ENCODE assay signal across 10 mouse cellular contexts in genomic region chr15:99614753-99615152, GRCm38 (mm10). TPM values are rescaled to one million over a fixed set of nuclear protein-coding genes. Genes with fewer than 3 reads are reported as not detected.
A peak's percentile ranks its signal among the peaks of the same experiment; 100 is the strongest.
DNase-seq lines count a peak whose midpoint lies in the region; ATAC-seq lines count a peak whose summit lies in the region.
"Had no signal": no experiment of that assay in that cellular context is flagged by ENCODE, and none has a peak within 500 bp of the region (broad histone marks: within the 10 kb centered on the region; RNA-seq: fewer than 3 reads in every experiment).

No protein-coding gene starts in this region.

- no peak overlapping the region for H3K9ac ChIP-seq in intestine, embryonic 16.5 days (ENCODE audit: low read depth, low read length)

- ATAC-seq in intestine, embryonic 16.5 days: peak; percentile 76; the same call in 1 of the 2 replicates

- H3K27ac ChIP-seq in intestine, embryonic 16.5 days (ENCODE audit: low read length): no peak overlapping the region

- no peaks in the 10 kb centered on the region for H3K36me3 ChIP-seq in intestine, embryonic 16.5 days (ENCODE audit: control insufficient read depth, insufficient read depth, low read length)

- H3K4me2 ChIP-seq in intestine, embryonic 16.5 days (ENCODE audit: low read depth, low read length): no peak overlapping the region

- peak; percentile 36 for DNase-seq in cerebellum, adult 9-11 months
- DNase-seq in cerebellum, adult 9-10 months: no peak
- peak; percentile 48 for DNase-seq in right cerebral cortex, adult 18-20 months
- DNase-seq in right cerebral cortex, postnatal 10 days (ENCODE audit: low spot score in 2 of 2): no peak
- DNase-seq in retina, postnatal 7 days (ENCODE audit: low read depth, low spot score): peak; percentile 54
- no peak for DNase-seq in thymus, postnatal 0 days (ENCODE audit: low spot score)
- no peak for DNase-seq in adrenal gland, adult 8-10 months

- H3K9me3 ChIP-seq in intestine, embryonic 16.5 days (ENCODE audit: control insufficient read depth, low read length): no peaks in the 10 kb centered on the region

- peaks cover 4% of the 10 kb centered on the region; the same call in 1 of the 2 replicates for H3K27me3 ChIP-seq in intestine, embryonic 16.5 days (replicated peaks; ENCODE audit: control insufficient read depth, insufficient read depth, low read length)

- H3K4me3 ChIP-seq in intestine, embryonic 16.5 days (ENCODE audit: low read length): no peak overlapping the region
- H3K4me3 ChIP-seq: megakaryocyte, embryonic 14.5 days had no signal

- 6% methylated on average over 12 of the region's 12 CpGs for WGBS in intestine, embryonic 16.5 days

- peaks cover 15% of the 10 kb centered on the region; the same call in 1 of the 2 replicates for H3K4me1 ChIP-seq in intestine, embryonic 16.5 days (ENCODE audit: control insufficient read depth, insufficient read depth, low read length)

RNA-seq across cellular contexts. Expression of gene Aqp6, which starts 13.6 kb away (rescaled TPM):
- polyA plus RNA-seq in intestine, embryonic 16.5 days (2015; fragmentation: Nextera tagmentation; extraction: Ambion mirVana): not detected in 2 replicates
- 0.15 TPM in 1 of 2 replicates, not detected in the other for polyA plus RNA-seq in thymus, postnatal 0 days (2015; fragmentation: Nextera tagmentation; extraction: Ambion mirVana)
- not detected for total RNA-seq in adrenal gland, adult 8-10 months (2022)
- total RNA-seq: common myeloid progenitor, adult 5-6 weeks had no signal

RNA-seq across cellular contexts. Expression of gene Aqp5, which starts 24.2 kb away (rescaled TPM):
- 0.47 and 0.53 TPM in 2 replicates for polyA plus RNA-seq in intestine, embryonic 16.5 days (2015; fragmentation: Nextera tagmentation; extraction: Ambion mirVana)
- 3.6 and 5.2 TPM in 2 replicates for polyA plus RNA-seq in thymus, postnatal 0 days (2015; fragmentation: Nextera tagmentation; extraction: Ambion mirVana)
- total RNA-seq in adrenal gland, adult 8-10 months (2022): 1 to 10 TPM in 1 of 4 experiments, under 1 TPM in 3; 0.43 to 2.1 (median 0.73) TPM
- total RNA-seq: common myeloid progenitor, adult 5-6 weeks had no signal

RNA-seq across cellular contexts. Expression of gene Aqp2, which starts 35.9 kb away (rescaled TPM):
- polyA plus RNA-seq in intestine, embryonic 16.5 days (2015; fragmentation: Nextera tagmentation; extraction: Ambion mirVana): 0.10 TPM in 1 of 2 replicates, not detected in the other
- polyA plus RNA-seq in thymus, postnatal 0 days (2015; fragmentation: Nextera tagmentation; extraction: Ambion mirVana): not detected in 2 replicates
- total RNA-seq in adrenal gland, adult 8-10 months (2022): 1 to 10 TPM; 1.0 to 5.2 (median 1.9) TPM
- total RNA-seq: common myeloid progenitor, adult 5-6 weeks had no signal

RNA-seq across cellular contexts. Expression of gene Racgap1, which starts 36.7 kb away (rescaled TPM):
- polyA plus RNA-seq in intestine, embryonic 16.5 days (2015; fragmentation: Nextera tagmentation; extraction: Ambion mirVana): 97.1 and 104 TPM in 2 replicates
- 121 and 132 TPM in 2 replicates for polyA plus RNA-seq in thymus, postnatal 0 days (2015; fragmentation: Nextera tagmentation; extraction: Ambion mirVana)
- total RNA-seq in adrenal gland, adult 8-10 months (2022): 1 to 10 TPM; 2.5 to 5.6 (median 4.8) TPM

RNA-seq across cellular contexts. Expression of gene Asic1, which starts 55.4 kb away (rescaled TPM):
- polyA plus RNA-seq in intestine, embryonic 16.5 days (2015; fragmentation: Nextera tagmentation; extraction: Ambion mirVana): 1.7 and 2.0 TPM in 2 replicates
- polyA plus RNA-seq in thymus, postnatal 0 days (2015; fragmentation: Nextera tagmentation; extraction: Ambion mirVana): 0.94 and 1.1 TPM in 2 replicates
- 1 to 10 TPM; 1.4 to 2.5 (median 1.8) TPM for total RNA-seq in adrenal gland, adult 8-10 months (2022)
- total RNA-seq: common myeloid progenitor, adult 5-6 weeks had no signal

Comparison
In these comparisons a context has a peak if more than half of its experiments do, and no peak if none do; other contexts are left out.
1. DNase-seq: peak in cerebellum, adult 9-11 months (single experiment), right cerebral cortex, adult 18-20 months (single experiment) and retina, postnatal 7 days (single experiment); none in cerebellum, adult 9-10 months (single experiment), right cerebral cortex, postnatal 10 days (0 of 2), thymus, postnatal 0 days (single experiment) and adrenal gland, adult 8-10 months (single experiment).